Mouse (Mus musculus): ENCODE measurements around the gene Fam241b. TPM values are rescaled to one million over a fixed set of nuclear protein-coding genes. Genes with fewer than 3 reads are reported as not detected.

The Fam241b gene
- polyA plus RNA-seq (2014; fragmentation: Nextera tagmentation; extraction: Ambion mirVana) = 8.0 and 9.3 TPM in 2 replicates

- ATAC-seq (replicated peaks; ENCODE audit: low FRiP score) (no peak), DNase-seq (ENCODE audit: low spot score) (no peak)
- 79% methylated on average over 8 of the region's 8 CpGs for WGBS
- no peaks in the 10 kb centered on the region for H3K36me3 ChIP-seq (ENCODE audit: control insufficient read depth, insufficient read depth, low read length)
- H3K4me1 ChIP-seq (replicated peaks; ENCODE audit: control insufficient read depth, insufficient read depth, low read length) = no peaks in the 10 kb centered on the region
- H3K4me3 ChIP-seq (ENCODE audit: low read depth, low read length) = no peak within 1 kb of the TSS
- no peak within 1 kb of the TSS for H3K27ac ChIP-seq (ENCODE audit: low read depth, low read length)
- no peak within 1 kb of the TSS for H3K4me2 ChIP-seq (ENCODE audit: low read depth, low read length, severe bottlenecking)
- H3K9me3 ChIP-seq (ENCODE audit: control insufficient read depth, low read length) = no peaks in the 10 kb centered on the region
- H3K27me3 ChIP-seq (ENCODE audit: control insufficient read depth, insufficient read depth, low read length) = no peaks in the 10 kb centered on the region
- H3K9ac ChIP-seq (ENCODE audit: low read length) = no peak within 1 kb of the TSS
These were observed at the start of gene Fam241b for GRCm38 (mm10) chr10:62143820-62144219. TSS of gene Fam241b (minus strand) at chr10:62143920.

- DNase-seq (ENCODE audit: low spot score) = no peak
- no peaks in the 10 kb centered on the region for H3K9me3 ChIP-seq (ENCODE audit: control insufficient read depth, low read length)
- H3K27me3 ChIP-seq (ENCODE audit: control insufficient read depth, insufficient read depth, low read length) = no peaks in the 10 kb centered on the region
- no peaks in the 10 kb centered on the region; the same call in 1 of the 2 replicates for H3K4me1 ChIP-seq (replicated peaks; ENCODE audit: control insufficient read depth, insufficient read depth, low read length)
- H3K4me2 ChIP-seq (ENCODE audit: low read depth, low read length, severe bottlenecking) = no peak overlapping the region
- H3K36me3 ChIP-seq (ENCODE audit: control insufficient read depth, insufficient read depth, low read length) = no peaks in the 10 kb centered on the region
- no peak overlapping the region for H3K9ac ChIP-seq (ENCODE audit: low read length)
- no peak for ATAC-seq (replicated peaks; ENCODE audit: low FRiP score)
- no peak overlapping the region for H3K4me3 ChIP-seq (ENCODE audit: low read depth, low read length)
- H3K27ac ChIP-seq (ENCODE audit: low read depth, low read length) = no peak overlapping the region
- WGBS = 77% methylated on average over 9 of the region's 9 CpGs
These were observed 49.0 kb upstream of the Fam241b start for GRCm38 (mm10) chr10:62192701-62193157.

GRCm38 (mm10) chr10:62190821-62191220 lies 47.1 kb upstream of the Fam241b start:
- no peaks in the 10 kb centered on the region for H3K36me3 ChIP-seq (ENCODE audit: control insufficient read depth, insufficient read depth, low read length)
- H3K9me3 ChIP-seq (ENCODE audit: control insufficient read depth, low read length) = no peaks in the 10 kb centered on the region
- no peak overlapping the region for H3K4me2 ChIP-seq (ENCODE audit: low read depth, low read length, severe bottlenecking)
- ATAC-seq (replicated peaks; ENCODE audit: low FRiP score) = no peak
- DNase-seq (ENCODE audit: low spot score) = no peak
- H3K4me1 ChIP-seq (replicated peaks; ENCODE audit: control insufficient read depth, insufficient read depth, low read length) = no peaks in the 10 kb centered on the region; the same call in 1 of the 2 replicates
- H3K27ac ChIP-seq (ENCODE audit: low read depth, low read length) = no peak overlapping the region
- H3K9ac ChIP-seq (ENCODE audit: low read length) = no peak overlapping the region
- no peaks in the 10 kb centered on the region for H3K27me3 ChIP-seq (ENCODE audit: control insufficient read depth, insufficient read depth, low read length)
- 89% methylated on average over 7 of the region's 7 CpGs for WGBS
- no peak overlapping the region for H3K4me3 ChIP-seq (ENCODE audit: low read depth, low read length)

- H3K9me3 ChIP-seq (ENCODE audit: control insufficient read depth, low read length) = no peaks in the 10 kb centered on the region
- ATAC-seq (replicated peaks; ENCODE audit: low FRiP score) = no peak
- no peaks in the 10 kb centered on the region; the same call in 1 of the 2 replicates for H3K4me1 ChIP-seq (replicated peaks; ENCODE audit: control insufficient read depth, insufficient read depth, low read length)
- no peak overlapping the region for H3K4me2 ChIP-seq (ENCODE audit: low read depth, low read length, severe bottlenecking)
- H3K27ac ChIP-seq (ENCODE audit: low read depth, low read length) = no peak overlapping the region
- H3K36me3 ChIP-seq (ENCODE audit: control insufficient read depth, insufficient read depth, low read length) = no peaks in the 10 kb centered on the region
- no peak for DNase-seq (ENCODE audit: low spot score)
- H3K4me3 ChIP-seq (ENCODE audit: low read depth, low read length) = no peak overlapping the region
- no peak overlapping the region for H3K9ac ChIP-seq (ENCODE audit: low read length)
- 70% methylated on average over 4 of the region's 4 CpGs for WGBS
- no peaks in the 10 kb centered on the region for H3K27me3 ChIP-seq (ENCODE audit: control insufficient read depth, insufficient read depth, low read length)
These were observed 46.2 kb upstream of the Fam241b start for GRCm38 (mm10) chr10:62189910-62190309.

GRCm38 (mm10) chr10:62189303-62189702 lies 45.6 kb upstream of the Fam241b start:
- H3K4me2 ChIP-seq (ENCODE audit: low read depth, low read length, severe bottlenecking) = no peak overlapping the region
- H3K27ac ChIP-seq (ENCODE audit: low read depth, low read length) = no peak overlapping the region
- H3K9me3 ChIP-seq (ENCODE audit: control insufficient read depth, low read length) = no peaks in the 10 kb centered on the region
- no peak overlapping the region for H3K9ac ChIP-seq (ENCODE audit: low read length)
- ATAC-seq (replicated peaks; ENCODE audit: low FRiP score) = no peak
- 81% methylated on average over 3 of the region's 3 CpGs for WGBS
- no peak for DNase-seq (ENCODE audit: low spot score)
- H3K36me3 ChIP-seq (ENCODE audit: control insufficient read depth, insufficient read depth, low read length) = no peaks in the 10 kb centered on the region
- no peaks in the 10 kb centered on the region; the same call in 1 of the 2 replicates for H3K4me1 ChIP-seq (replicated peaks; ENCODE audit: control insufficient read depth, insufficient read depth, low read length)
- no peaks in the 10 kb centered on the region for H3K27me3 ChIP-seq (ENCODE audit: control insufficient read depth, insufficient read depth, low read length)
- H3K4me3 ChIP-seq (ENCODE audit: low read depth, low read length) = no peak overlapping the region

GRCm38 (mm10) chr10:62186882-62187281 lies 43.2 kb upstream of the Fam241b start:
- Histone ChIP-seq H3K9me3 (ENCODE audit: control insufficient read depth, low read length) (no peaks in the 10 kb centered on the region), H3K4me2 (ENCODE audit: low read depth, low read length, severe bottlenecking) (no peak overlapping the region), H3K9ac (ENCODE audit: low read length) (no peak overlapping the region), H3K4me3 (ENCODE audit: low read depth, low read length) (no peak overlapping the region), H3K36me3 (ENCODE audit: control insufficient read depth, insufficient read depth, low read length) (no peaks in the 10 kb centered on the region), H3K27me3 (ENCODE audit: control insufficient read depth, insufficient read depth, low read length) (no peaks in the 10 kb centered on the region), H3K27ac (ENCODE audit: low read depth, low read length) (no peak overlapping the region), H3K4me1 (replicated peaks; ENCODE audit: control insufficient read depth, insufficient read depth, low read length) (no peaks in the 10 kb centered on the region; the same call in 1 of the 2 replicates)
- peak; percentile 89 for DNase-seq (ENCODE audit: low spot score)
- WGBS = 19% methylated on average over 7 of the region's 7 CpGs
- ATAC-seq (replicated peaks; ENCODE audit: low FRiP score) = peak; percentile 60; the same call in 1 of the 2 replicates

- Histone ChIP-seq H3K36me3 (ENCODE audit: control insufficient read depth, insufficient read depth, low read length) (no peaks in the 10 kb centered on the region), H3K27ac (ENCODE audit: low read depth, low read length) (no peak overlapping the region), H3K27me3 (ENCODE audit: control insufficient read depth, insufficient read depth, low read length) (no peaks in the 10 kb centered on the region), H3K4me1 (replicated peaks; ENCODE audit: control insufficient read depth, insufficient read depth, low read length) (no peaks in the 10 kb centered on the region), H3K4me2 (ENCODE audit: low read depth, low read length, severe bottlenecking) (no peak overlapping the region), H3K9ac (ENCODE audit: low read length) (no peak overlapping the region), H3K9me3 (ENCODE audit: control insufficient read depth, low read length) (no peaks in the 10 kb centered on the region), H3K4me3 (ENCODE audit: low read depth, low read length) (no peak overlapping the region)
- peak; percentile 44; the same call in 1 of the 2 replicates for ATAC-seq (replicated peaks; ENCODE audit: low FRiP score)
- DNase-seq (ENCODE audit: low spot score) = peak; percentile 98
- WGBS = 4% methylated on average over 10 of the region's 10 CpGs
These were observed 39.3 kb upstream of the Fam241b start for GRCm38 (mm10) chr10:62183053-62183452.

- 68% methylated on average over 6 of the region's 6 CpGs for WGBS
- Histone ChIP-seq H3K9me3 (ENCODE audit: control insufficient read depth, low read length) (no peaks in the 10 kb centered on the region), H3K4me3 (ENCODE audit: low read depth, low read length) (no peak overlapping the region), H3K36me3 (ENCODE audit: control insufficient read depth, insufficient read depth, low read length) (no peaks in the 10 kb centered on the region), H3K4me2 (ENCODE audit: low read depth, low read length, severe bottlenecking) (no peak overlapping the region), H3K4me1 (replicated peaks; ENCODE audit: control insufficient read depth, insufficient read depth, low read length) (no peaks in the 10 kb centered on the region), H3K27me3 (ENCODE audit: control insufficient read depth, insufficient read depth, low read length) (no peaks in the 10 kb centered on the region), H3K9ac (ENCODE audit: low read length) (no peak overlapping the region), H3K27ac (ENCODE audit: low read depth, low read length) (no peak overlapping the region)
- ATAC-seq (replicated peaks; ENCODE audit: low FRiP score) (no peak), DNase-seq (ENCODE audit: low spot score) (no peak)
These were observed 38.8 kb upstream of the Fam241b start for GRCm38 (mm10) chr10:62182471-62183014.

- Histone ChIP-seq H3K4me1 (replicated peaks; ENCODE audit: control insufficient read depth, insufficient read depth, low read length) (no peaks in the 10 kb centered on the region), H3K4me2 (ENCODE audit: low read depth, low read length, severe bottlenecking) (no peak overlapping the region), H3K27me3 (ENCODE audit: control insufficient read depth, insufficient read depth, low read length) (no peaks in the 10 kb centered on the region), H3K27ac (ENCODE audit: low read depth, low read length) (no peak overlapping the region), H3K9ac (ENCODE audit: low read length) (no peak overlapping the region), H3K36me3 (ENCODE audit: control insufficient read depth, insufficient read depth, low read length) (no peaks in the 10 kb centered on the region), H3K9me3 (ENCODE audit: control insufficient read depth, low read length) (no peaks in the 10 kb centered on the region), H3K4me3 (ENCODE audit: low read depth, low read length) (no peak overlapping the region)
- 38% methylated on average over 3 of the region's 3 CpGs for WGBS
- ATAC-seq (replicated peaks; ENCODE audit: low FRiP score) = no peak
- DNase-seq (ENCODE audit: low spot score) = no peak
These were observed 38.0 kb upstream of the Fam241b start for GRCm38 (mm10) chr10:62181701-62182100.
